Mouse (Mus musculus): Measurements from ENCODE around the gene Hacd3. TPM values are rescaled to one million over a fixed set of nuclear protein-coding genes. Genes with fewer than 3 reads are reported as not detected.

The Hacd3 gene
- total RNA-seq, 2 experiments from 2014 or later, result 13.3 to 14.1 TPM

GRCm38 (mm10) chr9:64960117-64960977, 61.1 kb downstream of the Hacd3 start, which contains the start of gene Ints14:
Gene Ints14 (plus strand): TSS chr9:64960905.
- intact Hi-C loops (cut with DNase I; ENCODE audit: low total_unique reads), result no loop called here
- DNase-seq, result peak; percentile 95

GRCm38 (mm10) chr9:64957276-64957675, 64.2 kb downstream of the Hacd3 start:
- intact Hi-C loops (cut with DNase I; ENCODE audit: low total_unique reads), result no loop called here
- DNase-seq, result no peak

GRCm38 (mm10) chr9:64956337-64956736, 65.2 kb downstream of the Hacd3 start:
- no peak for DNase-seq
- intact Hi-C loops (cut with DNase I; ENCODE audit: low total_unique reads), result no loop called here

- intact Hi-C loops (cut with DNase I; ENCODE audit: low total_unique reads), result no loop called here
- no peak for DNase-seq
Observed at GRCm38 (mm10) chr9:64953190-64953589, 68.3 kb downstream of the Hacd3 start.

- DNase-seq, result no peak
- intact Hi-C loops (cut with DNase I; ENCODE audit: low total_unique reads), result no loop called here
Observed at GRCm38 (mm10) chr9:64952055-64952454, 69.4 kb downstream of the Hacd3 start.

GRCm38 (mm10) chr9:64951161-64951657, 70.3 kb downstream of the Hacd3 start, which contains the start of gene Slc24a1:
Gene Slc24a1 (minus strand): TSS chr9:64951607.
- intact Hi-C loops (cut with DNase I; ENCODE audit: low total_unique reads), result no loop called here
- no peak for DNase-seq

- no peak for DNase-seq
- intact Hi-C loops (cut with DNase I; ENCODE audit: low total_unique reads), result no loop called here
Observed at GRCm38 (mm10) chr9:64947483-64948095, 73.9 kb downstream of the Hacd3 start.

- intact Hi-C loops (cut with DNase I; ENCODE audit: low total_unique reads), result no loop called here
- DNase-seq, result no peak
Observed at GRCm38 (mm10) chr9:64943997-64944396, 77.5 kb downstream of the Hacd3 start.

- intact Hi-C loops (cut with DNase I; ENCODE audit: low total_unique reads), result no loop called here
Observed at GRCm38 (mm10) chr9:64941650-64942049, 79.8 kb downstream of the Hacd3 start.

GRCm38 (mm10) chr9:64940731-64941346, 80.7 kb downstream of the Hacd3 start:
- no peak for DNase-seq
- intact Hi-C loops (cut with DNase I; ENCODE audit: low total_unique reads), result no loop called here

More at GRCm38 (mm10) chr9:64941650-64942049, 79.8 kb downstream of the Hacd3 start:
- DNase-seq, result no peak

GRCm38 (mm10) chr9:64939790-64940189, 81.7 kb downstream of the Hacd3 start:
- no peak for DNase-seq
- intact Hi-C loops (cut with DNase I; ENCODE audit: low total_unique reads), result loop anchor here (10.0 kb wide), 1 partner anchor 165 kb away; no protein-coding TSS in a partner anchor

- intact Hi-C loops (cut with DNase I; ENCODE audit: low total_unique reads), result loop anchor here (10.0 kb wide), 1 partner anchor 164 kb away; no protein-coding TSS in a partner anchor
- DNase-seq, result no peak
Observed at GRCm38 (mm10) chr9:64939281-64939680, 82.2 kb downstream of the Hacd3 start.

- no peak for DNase-seq
- intact Hi-C loops (cut with DNase I; ENCODE audit: low total_unique reads), result loop anchor here (10.0 kb wide), 1 partner anchor 164 kb away; no protein-coding TSS in a partner anchor
Observed at GRCm38 (mm10) chr9:64938535-64938934, 83.0 kb downstream of the Hacd3 start.

- intact Hi-C loops (cut with DNase I; ENCODE audit: low total_unique reads), result loop anchor here (10.0 kb wide), 1 partner anchor 163 kb away; no protein-coding TSS in a partner anchor
Observed at GRCm38 (mm10) chr9:64937491-64937890, 84.0 kb downstream of the Hacd3 start.

More at GRCm38 (mm10) chr9:64937491-64937890, 84.0 kb downstream of the Hacd3 start:
- DNase-seq, result no peak

Small RNA genes lying within 50 kb of the gene (microRNA-seq; reads per million reads assigned to microRNA genes)
- 0 reads per million in 2 experiments for gene Gm25640

Other genes with a start within 250 kb of the Hacd3 start
- gene Dennd4a, start 210.4 kb downstream of the Hacd3 start, total RNA-seq (2021), result 1 to 10 TPM; 5.0 to 6.4 TPM
- gene Slc24a1, start 70.1 kb downstream of the Hacd3 start, total RNA-seq (2021), result under 1 TPM in 1 of 2 experiments, not detected in 1; 0.04 TPM
- gene Ints14, start 60.8 kb downstream of the Hacd3 start, total RNA-seq (2021), result 10 to 100 TPM; 21.7 to 23.4 TPM
- 100 to 1,000 TPM; 102 to 112 TPM for gene Dpp8, start 10.7 kb upstream of the Hacd3 start, total RNA-seq (2021)
- gene Igdcc4, start 79.8 kb upstream of the Hacd3 start, total RNA-seq (2021), result 10 to 100 TPM; 31.8 to 39.9 TPM
- gene Igdcc3, start 119.5 kb upstream of the Hacd3 start, total RNA-seq (2021), result under 1 TPM; 0.37 to 0.58 TPM
- gene Parp16, start 173.7 kb upstream of the Hacd3 start, total RNA-seq (2021), result 1 to 10 TPM; 4.9 to 5.4 TPM
- gene Cilp, start 243.5 kb upstream of the Hacd3 start, total RNA-seq (2021), result 100 to 1,000 TPM in 1 of 2 experiments, 10 to 100 TPM in 1; 63.1 to 122 TPM

Data from gastrocnemius, postnatal 14 days (tissue).